Mouse (Mus musculus) ES-Bruce4 (cell line): ENCODE measurements at regions not wholly inside any gene's neighbourhood (a gene's known extent, or its start where the extent isn't known, plus 50 kb on each side); places are given as distances from the start of the nearest gene placed in this dataset.

ENCODE experiments used
- CTCF ChIP-seq: IDR thresholded peaks from one replicate; pipeline ENCODE4 v1.8.1; 2011; ENCODE audit warnings: low read depth, low read length
- EP300 ChIP-seq: IDR thresholded peaks from 2 replicates; pipeline ENCODE4 v1.6.1; 2011; ENCODE audit warnings: low read depth, low read length; ENCODE audit not compliant: insufficient read depth

GRCm38 (mm10) chr11:79825881-79826280 is 136.3 kb downstream of the Utp6 start:
- TF ChIP-seq CTCF (no peak), EP300 (no peak)
